Mouse (Mus musculus): ENCODE data around the gene Sept9. TPM values are rescaled to one million over a fixed set of nuclear protein-coding genes. Genes with fewer than 3 reads are reported as not detected.
A peak's percentile ranks its signal among the peaks of the same experiment; 100 is the strongest.

Gene Sept9
- total RNA-seq, 2 experiments from 2014 or later: 107 to 123 TPM

GRCm38 (mm10) chr11:117240861-117241738, 41.6 kb downstream of the Sept9 start:
- DNase-seq (ENCODE audit: low spot score in 2 of 2): no peak

GRCm38 (mm10) chr11:117242339-117243084, 43.1 kb downstream of the Sept9 start:
- no peak for DNase-seq (ENCODE audit: low spot score in 2 of 2)

GRCm38 (mm10) chr11:117243536-117244290, 44.3 kb downstream of the Sept9 start:
- DNase-seq (ENCODE audit: low spot score in 2 of 2): no peak

- peak in 1 of 2 experiments; percentile 6 for DNase-seq (ENCODE audit: low spot score in 2 of 2)
These were observed 45.7 kb downstream of the Sept9 start for GRCm38 (mm10) chr11:117245041-117245725.

GRCm38 (mm10) chr11:117245846-117246245, 46.4 kb downstream of the Sept9 start:
- DNase-seq (ENCODE audit: low spot score in 2 of 2): no peak

GRCm38 (mm10) chr11:117246286-117246685, 46.8 kb downstream of the Sept9 start:
- DNase-seq (ENCODE audit: low spot score in 2 of 2): no peak

GRCm38 (mm10) chr11:117246981-117247431, 47.5 kb downstream of the Sept9 start:
- DNase-seq (ENCODE audit: low spot score in 2 of 2): no peak

- DNase-seq (ENCODE audit: low spot score in 2 of 2): no peak
These were observed 48.1 kb downstream of the Sept9 start for GRCm38 (mm10) chr11:117247541-117247940.

GRCm38 (mm10) chr11:117248734-117249248, 49.3 kb downstream of the Sept9 start:
- no peak for DNase-seq (ENCODE audit: low spot score in 2 of 2)

GRCm38 (mm10) chr11:117249282-117249984, 50.0 kb downstream of the Sept9 start:
- DNase-seq (ENCODE audit: low spot score in 2 of 2): no peak

- no peak for DNase-seq (ENCODE audit: low spot score in 2 of 2)
These were observed 50.8 kb downstream of the Sept9 start for GRCm38 (mm10) chr11:117249985-117250928.

GRCm38 (mm10) chr11:117251755-117252154, 52.3 kb downstream of the Sept9 start:
- DNase-seq (ENCODE audit: low spot score in 2 of 2): no peak

GRCm38 (mm10) chr11:117252846-117253245, 53.4 kb downstream of the Sept9 start:
- DNase-seq (ENCODE audit: low spot score in 2 of 2): no peak

- no peak for DNase-seq (ENCODE audit: low spot score in 2 of 2)
These were observed 55.0 kb downstream of the Sept9 start for GRCm38 (mm10) chr11:117254161-117255107.

- DNase-seq (ENCODE audit: low spot score in 2 of 2): no peak
These were observed 55.6 kb downstream of the Sept9 start for GRCm38 (mm10) chr11:117255108-117255489.

GRCm38 (mm10) chr11:117256088-117256487, 56.6 kb downstream of the Sept9 start:
- DNase-seq (ENCODE audit: low spot score in 2 of 2): peak; percentile 62 to 76

GRCm38 (mm10) chr11:117256840-117257239, 57.4 kb downstream of the Sept9 start:
- no peak for DNase-seq (ENCODE audit: low spot score in 2 of 2)

GRCm38 (mm10) chr11:117257266-117257665, 57.8 kb downstream of the Sept9 start:
- DNase-seq (ENCODE audit: low spot score in 2 of 2): no peak

Data from adrenal gland, adult 18-20 months (tissue).